Mouse (Mus musculus): ENCODE measurements at regions not wholly inside any gene's neighbourhood (a gene's known extent, or its start where the extent isn't known, plus 50 kb on each side); places are given as distances from the start of the nearest gene placed in this dataset.

GRCm38 (mm10) chr13:111905213-111905701 is 96.5 kb upstream of the Map3k1 start:
- TF ChIP-seq CTCF (IDR thresholded peaks at IDR 0.05; ENCODE audit: extremely low read depth, insufficient read length, insufficient replicate concordance, low read depth, low read length) (no peak), POLR2A (IDR thresholded peaks at IDR 0.05; ENCODE audit: low read depth, low read length) (no peak)

Data from small intestine, adult 2 months (tissue).